Mouse (Mus musculus): ENCODE results near the gene Srrm3. TPM values are rescaled to one million over a fixed set of nuclear protein-coding genes. Genes with fewer than 3 reads are reported as not detected.

Srrm3 gene
- polyA plus RNA-seq, 1 experiment, result not detected

DNA sequence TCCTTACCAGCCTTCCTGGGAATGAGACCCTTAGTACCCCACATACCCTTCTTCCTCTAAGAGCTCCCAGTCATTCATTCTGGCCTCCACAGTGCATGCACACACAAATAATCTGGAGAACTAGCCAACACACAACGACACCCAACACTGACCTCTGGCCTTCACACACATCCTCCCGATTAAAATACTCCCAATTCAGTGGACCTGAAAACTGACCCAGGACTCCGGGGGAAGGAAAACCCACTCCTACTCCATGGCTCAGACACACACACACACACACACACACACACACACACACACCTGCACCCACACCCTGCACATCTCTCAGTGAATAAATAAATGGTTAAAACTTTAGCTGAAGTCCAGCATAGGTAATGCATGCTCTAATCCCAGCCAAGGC is 113.2 kb downstream of the Srrm3 start:
- TF ChIP-seq GATA1 (IDR thresholded peaks at IDR 0.05; ENCODE audit: low read length), result no peak

DNA sequence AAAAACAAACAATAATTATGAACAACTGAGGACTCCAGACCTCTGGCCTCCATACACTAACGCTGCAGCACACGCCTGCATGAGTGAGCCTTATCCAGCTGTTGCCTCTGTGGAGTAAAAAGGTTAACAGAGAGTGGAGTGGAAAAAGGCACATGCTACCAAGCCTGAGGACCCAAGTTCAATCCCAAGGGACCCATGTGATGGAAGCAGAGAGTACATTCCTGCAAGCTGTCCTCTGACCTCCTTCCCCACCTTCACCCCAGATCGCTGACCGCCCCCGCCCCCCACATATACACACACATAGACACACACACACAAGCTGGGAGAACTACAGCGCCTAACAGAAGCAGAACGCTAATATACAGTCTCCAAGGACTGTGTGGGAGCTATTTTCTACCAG is 117.2 kb downstream of the Srrm3 start:
- no peak for TF ChIP-seq GATA1 (IDR thresholded peaks at IDR 0.05; ENCODE audit: low read length)

Other genes starting within 250 kb of the Srrm3 start
- not detected in 2 replicates for gene Ccl26, start 243.3 kb upstream of the Srrm3 start, polyA plus RNA-seq (2012)
- not detected in 2 replicates for gene Ccl24, start 233.8 kb upstream of the Srrm3 start, polyA plus RNA-seq (2012)
- 45.0 and 47.2 TPM in 2 replicates for gene Rhbdd2, start 174.3 kb upstream of the Srrm3 start, polyA plus RNA-seq (2012)
- 184 and 218 TPM in 2 replicates for gene Por, start 136.9 kb upstream of the Srrm3 start, polyA plus RNA-seq (2012)
- 15.1 and 18.6 TPM in 2 replicates for gene Tmem120a, start 62.4 kb upstream of the Srrm3 start, polyA plus RNA-seq (2012)
- 0.05 TPM in 1 of 2 replicates, not detected in the other for gene Styxl1, start 28.5 kb upstream of the Srrm3 start, polyA plus RNA-seq (2012)
- gene Mdh2, start 28.4 kb upstream of the Srrm3 start, polyA plus RNA-seq (2012), result 746 and 850 TPM in 2 replicates
- gene Hspb1, start 81.0 kb downstream of the Srrm3 start, polyA plus RNA-seq (2012), result not detected in 2 replicates
- 226 and 268 TPM in 2 replicates for gene Ywhag, start 127.7 kb downstream of the Srrm3 start, polyA plus RNA-seq (2012)
- 2.6 and 3.9 TPM in 2 replicates for gene Ssc4d, start 167.6 kb downstream of the Srrm3 start, polyA plus RNA-seq (2012)
- gene Zp3, start 173.2 kb downstream of the Srrm3 start, polyA plus RNA-seq (2012), result not detected in 2 replicates
- 25.4 and 25.7 TPM in 2 replicates for gene Dtx2, start 187.9 kb downstream of the Srrm3 start, polyA plus RNA-seq (2012)
- not detected in 2 replicates for gene Upk3b, start 231.6 kb downstream of the Srrm3 start, polyA plus RNA-seq (2012)
- not detected in 2 replicates for gene Upk3bl, start 247.6 kb downstream of the Srrm3 start, polyA plus RNA-seq (2012)

Data from G1E-ER4 (cell line).